ENCODE assay signal across 24 mouse cellular contexts in the genomic region with DNA sequence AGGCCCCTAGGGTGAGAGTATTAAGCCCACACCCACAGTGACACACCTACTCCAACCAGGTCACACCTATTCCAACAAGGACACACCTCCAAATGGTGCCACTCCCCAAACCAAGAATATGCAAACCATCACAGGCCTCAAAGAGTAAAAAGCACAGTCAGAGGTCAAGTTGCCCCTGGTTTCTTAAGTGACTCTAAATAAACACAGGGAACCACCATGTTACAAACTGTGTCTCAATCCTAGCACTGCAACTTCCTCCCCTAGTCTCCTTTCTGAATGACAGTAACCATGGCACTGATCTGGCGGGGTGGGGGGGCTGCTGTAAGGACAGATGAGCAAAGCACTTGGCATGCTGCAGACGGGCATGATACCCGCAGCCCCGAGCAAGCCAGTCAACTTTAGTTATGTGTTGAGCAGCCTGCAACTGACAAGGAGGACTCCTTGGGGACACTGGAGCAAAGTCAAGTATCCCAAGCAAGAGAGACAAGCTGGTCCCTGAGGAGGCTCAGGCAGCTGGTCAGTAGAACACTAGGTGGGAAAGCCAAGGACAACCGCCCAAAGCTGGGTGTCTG. TPM values are rescaled to one million over a fixed set of nuclear protein-coding genes. Genes with fewer than 3 reads are reported as not detected.
DNase-seq lines count a peak whose midpoint lies in the region; ATAC-seq and TF ChIP-seq lines count a peak whose summit lies in the region.
"Had no signal": no experiment of that assay in that cellular context is flagged by ENCODE, and none has a peak within 500 bp of the region (broad histone marks: within the 10 kb centered on the region; RNA-seq: fewer than 3 reads in every experiment).

No protein-coding gene starts in this region.

- H3K36me3 ChIP-seq in midbrain, embryonic 10.5 days = peaks cover 41% of the 10 kb centered on the region
- no peaks in the 10 kb centered on the region for H3K36me3 ChIP-seq in midbrain, embryonic 16.5 days (ENCODE audit: control insufficient read depth, insufficient read depth, low read length)
- H3K36me3 ChIP-seq: liver, embryonic 13.5 days had no signal

- 0 out of 2 replicates have a peak, but pooled peaks have one; percentile 14 for TF ChIP-seq POLR2A in bone marrow macrophage, adult 2 months (IDR thresholded peaks at IDR 0.05; ENCODE audit: borderline replicate concordance, low read depth, low read length)

- peak; percentile 53 for DNase-seq in adrenal gland, postnatal 14 days
- no peak for DNase-seq in adrenal gland, postnatal 4 days (ENCODE audit: low spot score in 2 of 2)
- DNase-seq in midbrain, embryonic 10.5 days (ENCODE audit: low spot score) = no peak
- no peak for DNase-seq in cerebellum, adult 9-11 months
- no peak for DNase-seq in layer of hippocampus, postnatal 25 days (ENCODE audit: extremely low spot score in 1 of 2, low spot score in 1 of 2)
- DNase-seq: B cell, adult 2 months; cerebellum, adult 9-10 months; embryo, embryonic 11 days; kidney, adult 8-10 months; kidney, postnatal 4 days; liver, embryonic 13.5 days; thymus, adult 18-20 months had no signal

- H3K4me2 ChIP-seq in midbrain, embryonic 16.5 days (ENCODE audit: low read length) = no peak overlapping the region
- H3K4me2 ChIP-seq: forebrain, embryonic 13.5 days; heart, embryonic 13.5 days; limb, embryonic 12.5 days; liver, embryonic 13.5 days; lung, embryonic 15.5 days; neural tube, embryonic 15.5 days had no signal

- H3K9me3 ChIP-seq in midbrain, embryonic 10.5 days (replicated peaks) = no peaks in the 10 kb centered on the region
- H3K9me3 ChIP-seq in midbrain, embryonic 16.5 days (replicated peaks; ENCODE audit: control insufficient read depth, low read length, poor library complexity, severe bottlenecking) = no peaks in the 10 kb centered on the region
- H3K9me3 ChIP-seq: forebrain, embryonic 13.5 days; heart, embryonic 13.5 days; hindbrain, embryonic 10.5 days; limb, embryonic 12.5 days; liver, embryonic 13.5 days; lung, embryonic 15.5 days; neural tube, embryonic 15.5 days had no signal

- ATAC-seq in midbrain, embryonic 16.5 days = no peak
- ATAC-seq in neutrophil, adult 5-6 weeks (ENCODE audit: extremely low read depth, insufficient number of reproducible peaks, low FRiP score, poor library complexity, severe bottlenecking) = peak; percentile 84
- ATAC-seq: forebrain, embryonic 13.5 days; inflammation-experienced regulatory T-cells, adult 6 months had no signal

- no peak for TF ChIP-seq CTCF in bone marrow macrophage, adult 2 months (IDR thresholded peaks at IDR 0.05; ENCODE audit: low read depth, low read length)

- H3K27me3 ChIP-seq in midbrain, embryonic 10.5 days (ENCODE audit: low read depth, poor library complexity, severe bottlenecking) = no peaks in the 10 kb centered on the region
- H3K27me3 ChIP-seq in midbrain, embryonic 16.5 days (ENCODE audit: control insufficient read depth, insufficient read depth, low read depth, low read length) = no peaks in the 10 kb centered on the region
- H3K27me3 ChIP-seq: forebrain, embryonic 13.5 days; heart, embryonic 13.5 days; limb, embryonic 12.5 days; liver, embryonic 13.5 days; lung, embryonic 15.5 days; neural tube, embryonic 15.5 days had no signal

- H3K27ac ChIP-seq in midbrain, embryonic 10.5 days (replicated peaks) = 0 out of 2 replicates have a peak overlapping the region, but pooled peaks have one; percentile 30
- no peak overlapping the region for H3K27ac ChIP-seq in midbrain, embryonic 16.5 days (ENCODE audit: low read length)
- H3K27ac ChIP-seq in bone marrow macrophage, adult 2 months (ENCODE audit: insufficient read depth, low read depth, low read length) = no peak overlapping the region
- H3K27ac ChIP-seq: forebrain, embryonic 13.5 days; heart, embryonic 13.5 days; hindbrain, embryonic 10.5 days; left cerebral cortex, adult 2 months; limb, embryonic 12.5 days; liver, embryonic 13.5 days; lung, embryonic 15.5 days; neural tube, embryonic 15.5 days had no signal

- no peak overlapping the region for H3K9ac ChIP-seq in midbrain, embryonic 16.5 days (ENCODE audit: low read depth, low read length)
- H3K9ac ChIP-seq: forebrain, embryonic 13.5 days; heart, embryonic 13.5 days; limb, embryonic 12.5 days; liver, embryonic 13.5 days; lung, embryonic 15.5 days; neural tube, embryonic 15.5 days had no signal

- H3K4me3 ChIP-seq in midbrain, embryonic 10.5 days = no peak overlapping the region
- no peak overlapping the region for H3K4me3 ChIP-seq in midbrain, embryonic 16.5 days (ENCODE audit: low read depth, low read length)
- H3K4me3 ChIP-seq in bone marrow macrophage, adult 2 months (ENCODE audit: insufficient read depth, low read length) = no peak overlapping the region
- H3K4me3 ChIP-seq: forebrain, embryonic 13.5 days; heart, embryonic 13.5 days; hindbrain, embryonic 10.5 days; left cerebral cortex, adult 2 months; limb, embryonic 12.5 days; liver, embryonic 13.5 days; lung, embryonic 15.5 days; myocyte; neural tube, embryonic 15.5 days had no signal

- peaks cover 46% of the 10 kb centered on the region for H3K4me1 ChIP-seq in midbrain, embryonic 10.5 days
- peaks cover 29% of the 10 kb centered on the region for H3K4me1 ChIP-seq in midbrain, embryonic 16.5 days (ENCODE audit: control insufficient read depth, insufficient read depth, low read length)
- peaks cover 51% of the 10 kb centered on the region for H3K4me1 ChIP-seq in bone marrow macrophage, adult 2 months (ENCODE audit: control insufficient read depth, insufficient read depth, low read length)

- WGBS in midbrain, embryonic 10.5 days = 86% methylated on average over 5 of the region's 5 CpGs
- WGBS in midbrain, embryonic 16.5 days = 85% methylated on average over 5 of the region's 5 CpGs

RNA-seq across cellular contexts. Expression of gene Zfp36l1, which starts 14.5 kb away (rescaled TPM):
- total RNA-seq in adrenal gland, postnatal 14 days (2021) = 197 and 204 TPM in 2 replicates
- 100 to 1,000 TPM; 264 to 275 TPM for total RNA-seq in adrenal gland, postnatal 4 days (2021)
- polyA plus RNA-seq in midbrain, embryonic 10.5 days (2016; fragmentation: Nextera tagmentation; extraction: Ambion mirVana) = 127 and 141 TPM in 2 replicates
- polyA plus RNA-seq in midbrain, embryonic 16.5 days (2015; fragmentation: Nextera tagmentation; extraction: Ambion mirVana) = 26.5 and 29.9 TPM in 2 replicates
- 265 and 268 TPM in 2 replicates for polyA plus RNA-seq in bone marrow macrophage, adult 2 months (2012; ENCODE audit: insufficient read depth, insufficient read length, missing spikeins)
- 142 and 166 TPM in 2 replicates for total RNA-seq in neutrophil, adult 5-6 weeks (2017)
- 10 to 100 TPM; 37.2 to 40.8 TPM for total RNA-seq in layer of hippocampus, postnatal 25 days (2021)
